Mouse (Mus musculus): ENCODE data around the gene Inafm2. TPM values are rescaled to one million over a fixed set of nuclear protein-coding genes. Genes with fewer than 3 reads are reported as not detected.

Inafm2 gene
- polyA plus RNA-seq, 2 experiments = 7.9 to 24.4 TPM

GRCm38 (mm10) chr2:118743261-118743943 lies 2.2 kb upstream of the Inafm2 start:
- Histone ChIP-seq H3K27me3 (ENCODE audit: control insufficient read depth, insufficient read depth, low read length) (0 out of 2 replicates have a peak, but pooled peaks cover 12% of the 10 kb centered on the region), H3K9me3 (ENCODE audit: control insufficient read depth, low read length) (no peaks in the 10 kb centered on the region), H3K36me3 (ENCODE audit: control insufficient read depth, insufficient read depth, low read length) (no peaks in the 10 kb centered on the region), H3K4me1 (ENCODE audit: control insufficient read depth, insufficient read depth, low read length) (peaks cover 19% of the 10 kb centered on the region), H3K4me2 (replicated peaks; ENCODE audit: low read depth, low read length, severe bottlenecking) (no peak overlapping the region), H3K9ac (ENCODE audit: low read depth, low read length, severe bottlenecking) (no peak overlapping the region), H3K4me3 (replicated peaks; ENCODE audit: low read length) (no peak overlapping the region), H3K27ac (replicated peaks; ENCODE audit: low read depth, low read length) (no peak overlapping the region)
- ATAC-seq (ENCODE audit: low FRiP score, low read depth) = no peak
- WGBS = 26% methylated on average over 8 of the region's 8 CpGs
- DNase-seq (ENCODE audit: low spot score) = peak; percentile 54
- no peak for TF ChIP-seq POLR2A (IDR thresholded peaks at IDR 0.05; ENCODE audit: borderline replicate concordance, extremely low read depth, insufficient read depth, insufficient read length)

- TF ChIP-seq POLR2A (IDR thresholded peaks at IDR 0.05; ENCODE audit: borderline replicate concordance, extremely low read depth, insufficient read depth, insufficient read length) = no peak
- ATAC-seq (ENCODE audit: low FRiP score, low read depth) = no peak
- 10% methylated on average over 7 of the region's 7 CpGs for WGBS
- Histone ChIP-seq H3K9me3 (ENCODE audit: control insufficient read depth, low read length) (no peaks in the 10 kb centered on the region), H3K4me3 (replicated peaks; ENCODE audit: low read length) (0 out of 2 replicates have a peak overlapping the region, but pooled peaks have one; percentile 74), H3K36me3 (ENCODE audit: control insufficient read depth, insufficient read depth, low read length) (no peaks in the 10 kb centered on the region; the same call in 1 of the 2 replicates), H3K4me1 (ENCODE audit: control insufficient read depth, insufficient read depth, low read length) (peaks cover 29% of the 10 kb centered on the region), H3K27me3 (ENCODE audit: control insufficient read depth, insufficient read depth, low read length) (0 out of 2 replicates have a peak, but pooled peaks cover 12% of the 10 kb centered on the region), H3K27ac (replicated peaks; ENCODE audit: low read depth, low read length) (no peak overlapping the region), H3K4me2 (replicated peaks; ENCODE audit: low read depth, low read length, severe bottlenecking) (peak overlapping the region; percentile 96; the same call in 1 of the 2 replicates), H3K9ac (ENCODE audit: low read depth, low read length, severe bottlenecking) (no peak overlapping the region)
- DNase-seq (ENCODE audit: low spot score) = no peak
Observed at GRCm38 (mm10) chr2:118744621-118745020, 937 bp upstream of the Inafm2 start.

DNA sequence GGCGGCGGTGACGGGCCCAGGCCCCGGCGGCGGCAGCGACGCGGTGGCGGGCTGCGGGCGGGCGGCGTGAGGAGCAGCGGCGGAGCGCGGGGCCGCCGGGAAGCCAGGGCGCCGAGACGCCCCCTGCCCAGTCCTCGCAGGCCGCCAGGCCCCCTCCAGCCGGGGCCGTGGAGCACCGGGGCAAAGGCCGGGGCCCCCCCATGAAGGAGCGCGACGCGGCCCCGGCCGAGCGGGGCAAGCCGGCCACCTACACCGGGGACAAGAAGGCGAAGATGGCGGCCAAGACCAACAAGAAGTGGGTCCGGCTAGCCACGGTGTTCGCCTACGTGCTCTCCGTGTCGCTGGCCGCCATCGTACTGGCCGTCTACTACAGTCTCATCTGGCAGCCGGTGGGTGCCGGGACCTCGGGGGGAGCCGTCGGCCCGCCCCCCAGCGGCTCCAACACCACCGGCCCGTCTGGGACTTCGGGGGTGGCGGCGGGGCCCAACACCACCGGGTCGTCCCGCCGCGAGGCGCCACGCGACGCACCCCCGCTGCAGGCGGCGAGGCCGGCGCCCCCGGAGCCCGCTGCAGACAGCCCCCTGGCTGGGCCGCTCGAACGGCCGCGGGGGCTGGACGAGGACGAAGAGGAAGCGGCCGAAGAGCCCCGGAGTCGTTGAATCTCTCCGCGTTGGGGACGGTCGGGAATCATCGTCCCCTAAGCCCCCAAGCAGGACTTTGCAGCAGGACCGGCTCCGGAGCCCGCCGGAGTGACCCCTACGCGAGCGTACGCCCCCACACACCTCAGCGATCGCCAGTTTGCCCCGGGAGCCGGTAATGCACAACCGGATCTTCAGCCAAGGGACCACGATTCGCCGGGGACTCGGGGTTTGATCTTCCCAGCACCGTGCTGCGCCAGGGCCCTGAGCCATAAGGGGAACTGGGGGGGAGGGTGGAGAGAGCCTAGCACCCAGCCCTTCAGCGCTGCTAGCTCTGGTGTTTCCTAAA lies 650 bp downstream of the Inafm2 start:
- TF ChIP-seq POLR2A (IDR thresholded peaks at IDR 0.05; ENCODE audit: borderline replicate concordance, extremely low read depth, insufficient read depth, insufficient read length) = no peak
- DNase-seq (ENCODE audit: low spot score) (no peak), ATAC-seq (ENCODE audit: low FRiP score, low read depth) (peak; percentile 23)
- no peaks in the 10 kb centered on the region for H3K9me3 ChIP-seq (ENCODE audit: control insufficient read depth, low read length)
- H3K4me1 ChIP-seq (ENCODE audit: control insufficient read depth, insufficient read depth, low read length) = peaks cover 36% of the 10 kb centered on the region
- peak overlapping the region; percentile 96 for H3K4me2 ChIP-seq (replicated peaks; ENCODE audit: low read depth, low read length, severe bottlenecking)
- H3K27me3 ChIP-seq (ENCODE audit: control insufficient read depth, insufficient read depth, low read length) = 0 out of 2 replicates have a peak, but pooled peaks cover 12% of the 10 kb centered on the region
- WGBS = under 1% methylated on average over 32 of the region's 113 CpGs
- no peak overlapping the region; the same call in 1 of the 2 replicates for H3K27ac ChIP-seq (replicated peaks; ENCODE audit: low read depth, low read length)
- no peaks in the 10 kb centered on the region; the same call in 1 of the 2 replicates for H3K36me3 ChIP-seq (ENCODE audit: control insufficient read depth, insufficient read depth, low read length)
- H3K9ac ChIP-seq (ENCODE audit: low read depth, low read length, severe bottlenecking) = peak overlapping the region; percentile 82
- peak overlapping the region; percentile 74 for H3K4me3 ChIP-seq (replicated peaks; ENCODE audit: low read length)

DNA sequence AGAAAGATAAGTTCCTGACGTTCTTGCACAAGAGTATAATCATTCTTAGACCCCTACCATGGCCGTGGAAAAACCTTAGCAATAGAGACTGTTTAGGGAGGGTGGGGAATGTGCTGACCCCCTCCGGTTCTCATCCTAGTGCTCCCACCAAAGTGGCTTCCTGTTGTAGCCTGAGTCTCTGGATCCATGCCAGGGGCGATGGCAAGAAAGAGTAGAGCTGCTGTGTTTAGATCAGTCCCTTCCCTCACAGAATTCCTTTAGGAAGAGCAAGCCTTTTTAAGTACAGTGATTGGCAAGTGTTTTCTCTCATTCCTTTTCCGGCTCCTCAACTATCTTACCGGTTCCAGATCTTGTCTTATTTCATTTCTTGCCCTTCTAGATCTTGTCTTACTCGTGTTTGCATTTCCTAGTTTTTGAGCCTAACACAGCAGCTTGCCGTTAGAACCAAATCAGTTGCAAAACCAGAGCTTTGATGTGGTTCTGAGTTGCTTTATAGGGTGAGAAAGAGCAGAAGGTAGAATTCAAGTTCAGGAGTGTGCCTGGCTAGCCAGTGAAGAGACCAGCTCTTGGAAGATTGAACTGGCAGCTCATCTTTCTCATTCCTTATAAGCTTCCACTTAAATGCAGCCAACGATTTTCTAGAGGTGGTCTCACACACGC lies 1.9 kb downstream of the Inafm2 start:
- ATAC-seq (ENCODE audit: low FRiP score, low read depth) = no peak
- H3K36me3 ChIP-seq (ENCODE audit: control insufficient read depth, insufficient read depth, low read length) = no peaks in the 10 kb centered on the region; the same call in 1 of the 2 replicates
- no peak overlapping the region for H3K27ac ChIP-seq (replicated peaks; ENCODE audit: low read depth, low read length)
- H3K4me2 ChIP-seq (replicated peaks; ENCODE audit: low read depth, low read length, severe bottlenecking) = peak overlapping the region; percentile 96
- 26% methylated on average over 10 of the region's 10 CpGs for WGBS
- no peaks in the 10 kb centered on the region for H3K9me3 ChIP-seq (ENCODE audit: control insufficient read depth, low read length)
- TF ChIP-seq POLR2A (IDR thresholded peaks at IDR 0.05; ENCODE audit: borderline replicate concordance, extremely low read depth, insufficient read depth, insufficient read length) = no peak
- 0 out of 2 replicates have a peak, but pooled peaks cover 12% of the 10 kb centered on the region for H3K27me3 ChIP-seq (ENCODE audit: control insufficient read depth, insufficient read depth, low read length)
- peak overlapping the region; percentile 74 for H3K4me3 ChIP-seq (replicated peaks; ENCODE audit: low read length)
- H3K9ac ChIP-seq (ENCODE audit: low read depth, low read length, severe bottlenecking) = no peak overlapping the region
- peaks cover 40% of the 10 kb centered on the region for H3K4me1 ChIP-seq (ENCODE audit: control insufficient read depth, insufficient read depth, low read length)
- no peak for DNase-seq (ENCODE audit: low spot score)

Data from limb, embryonic 14.5 days (tissue).